Mouse (Mus musculus) CH12.LX (cell line): Measurements from ENCODE around the gene Klhl26. TPM values are rescaled to one million over a fixed set of nuclear protein-coding genes. Genes with fewer than 3 reads are reported as not detected.
A peak's percentile ranks its signal among the peaks of the same experiment; 100 is the strongest.

Experiments
- DNase-seq: peaks from one replicate; pipeline ENCODE4 v3.0.0-alpha.2; 2013; ENCODE audit errors: extremely low read depth
- H3K27ac ChIP-seq: 2 replicates; pipeline ENCODE4 v1.5.1; 2012; ENCODE audit warnings: low read depth, mild to moderate bottlenecking, control low read depth, moderate library complexity; ENCODE audit not compliant: insufficient read depth
- H3K27me3 ChIP-seq: replicated peaks from 2 replicates; pipeline ENCODE3; 2012; ENCODE audit warnings: inconsistent platforms
- H3K36me3 ChIP-seq, 2 experiments: replicated peaks in 1 of 2; 2 replicates each; pipeline versions ENCODE3 to v1.6.1; 2012; ENCODE audit warnings: inconsistent platforms in 1 of 2, low read length in 1 of 2, mild to moderate bottlenecking in 1 of 2, mixed read lengths in 1 of 2, moderate library complexity in 1 of 2; ENCODE audit not compliant: control insufficient read depth in 1 of 2, insufficient read depth in 1 of 2
- H3K4me1 ChIP-seq, 2 experiments: 2 replicates each; pipeline ENCODE4 v1.6.1; 2012; ENCODE audit warnings: inconsistent platforms in 1 of 2, moderate library complexity in 1 of 2; ENCODE audit not compliant: insufficient read depth in 2 of 2, control insufficient read depth in 1 of 2
- H3K4me2 ChIP-seq: 2 replicates; pipeline ENCODE4 v1.6.1; 2012; ENCODE audit warnings: low read depth, mild to moderate bottlenecking, control low read depth; ENCODE audit not compliant: poor library complexity, insufficient read depth, severe bottlenecking
- H3K4me3 ChIP-seq, 3 experiments: fragments of 150-350 bp in 1 of 3; sonication (generic) in 1 of 3; replicated peaks in 1 of 3; 2 replicates each; pipeline versions ENCODE3 to v1.5.1; 2011 to 2012; ENCODE audit warnings: low read depth in 2 of 3, low read length in 2 of 3, mild to moderate bottlenecking in 2 of 3, moderate library complexity in 2 of 3, control low read depth in 1 of 3, improper control_type of control experiment in 1 of 3, inconsistent platforms in 1 of 3, mixed read lengths in 1 of 3; ENCODE audit not compliant: poor library complexity in 1 of 3
- H3K79me2 ChIP-seq: replicated peaks from 2 replicates; pipeline ENCODE4 v1.6.1; 2012; ENCODE audit warnings: mild to moderate bottlenecking, moderate library complexity; ENCODE audit not compliant: control insufficient read depth, poor library complexity, insufficient read depth, severe bottlenecking; ENCODE audit errors: extremely low read depth
- H3K9ac ChIP-seq: 2 replicates; pipeline ENCODE4 v1.6.1; 2012; ENCODE audit warnings: low read depth, mild to moderate bottlenecking, control low read depth, moderate library complexity; ENCODE audit not compliant: insufficient read depth
- H3K9me3 ChIP-seq: replicated peaks from 2 replicates; pipeline ENCODE3; 2012; ENCODE audit warnings: low read length, inconsistent platforms, mixed read lengths
- BHLHE40 ChIP-seq: IDR thresholded peaks from 2 replicates; pipeline ENCODE4 v1.6.1; 2011; ENCODE audit warnings: mild to moderate bottlenecking, low read depth, low read length, improper control_type of control experiment
- CHD1 ChIP-seq: IDR thresholded peaks from 2 replicates; pipeline ENCODE4 v1.6.1; 2012; ENCODE audit warnings: low read depth, low read length, improper control_type of control experiment, inconsistent platforms
- ELF1 ChIP-seq: IDR thresholded peaks from 2 replicates; pipeline ENCODE4 v1.6.1; 2014; ENCODE audit warnings: low read depth, mild to moderate bottlenecking, inconsistent platforms, low read length, improper control_type of control experiment
- ETS1 ChIP-seq: conservative IDR thresholded peaks from 2 replicates; pipeline ENCODE4 v1.6.1; 2012; ENCODE audit warnings: low read depth, mild to moderate bottlenecking, inconsistent platforms, low read length, improper control_type of control experiment, moderate library complexity
- HCFC1 ChIP-seq: IDR thresholded peaks from 2 replicates; pipeline ENCODE4 v1.6.1; 2012; ENCODE audit warnings: low read depth, mild to moderate bottlenecking, inconsistent platforms, low read length, improper control_type of control experiment
- IRF4 ChIP-seq: IDR thresholded peaks from 2 replicates; pipeline ENCODE4 v1.6.1; 2014; ENCODE audit warnings: low read depth, mild to moderate bottlenecking, inconsistent platforms, low read length, improper control_type of control experiment
- MAX ChIP-seq: IDR thresholded peaks from 2 replicates; pipeline ENCODE4 v1.6.1; 2011; ENCODE audit warnings: low read length, improper control_type of control experiment
- MAZ ChIP-seq: IDR thresholded peaks from 2 replicates; pipeline ENCODE4 v1.6.1; 2012; ENCODE audit warnings: low read depth, mild to moderate bottlenecking, inconsistent platforms, low read length, improper control_type of control experiment, moderate library complexity
- MEF2A ChIP-seq: IDR thresholded peaks from 2 replicates; pipeline ENCODE4 v1.6.1; 2014; ENCODE audit warnings: low read depth, mild to moderate bottlenecking, inconsistent platforms, low read length, improper control_type of control experiment, borderline replicate concordance
- MXI1 ChIP-seq: IDR thresholded peaks from 2 replicates; pipeline ENCODE4 v1.6.1; 2011; ENCODE audit warnings: mild to moderate bottlenecking, low read depth, low read length, improper control_type of control experiment
- NELFE ChIP-seq: IDR thresholded peaks from 2 replicates; pipeline ENCODE4 v1.6.1; 2011; ENCODE audit warnings: low read depth, low read length, improper control_type of control experiment
- NRF1 ChIP-seq: IDR thresholded peaks from 2 replicates; pipeline ENCODE4 v1.6.1; 2014; ENCODE audit warnings: low read depth, mild to moderate bottlenecking, inconsistent platforms, low read length, improper control_type of control experiment, moderate library complexity
- POLR2A ChIP-seq: IDR thresholded peaks from 2 replicates; pipeline ENCODE4 v1.6.1; 2011; ENCODE audit warnings: low read depth, mild to moderate bottlenecking, improper control_type of control experiment, low read length
- POLR2AphosphoS2 ChIP-seq: IDR thresholded peaks from 2 replicates; pipeline ENCODE4 v1.6.1; 2011; ENCODE audit warnings: low read depth, low read length, improper control_type of control experiment
- RAD21 ChIP-seq: IDR thresholded peaks from 2 replicates; pipeline ENCODE4 v1.6.1; 2011; ENCODE audit warnings: low read depth, mild to moderate bottlenecking, low read length, improper control_type of control experiment, moderate library complexity
- RCOR1 ChIP-seq: conservative IDR thresholded peaks from 2 replicates; pipeline ENCODE4 v1.6.1; 2012; ENCODE audit warnings: low read depth, mild to moderate bottlenecking, inconsistent platforms, low read length, improper control_type of control experiment
- TBP ChIP-seq: conservative IDR thresholded peaks from 2 replicates; pipeline ENCODE4 v1.6.1; 2011; ENCODE audit warnings: low read depth, low read length, improper control_type of control experiment
- ZKSCAN1 ChIP-seq: IDR thresholded peaks from 2 replicates; pipeline ENCODE4 v1.6.1; 2012; ENCODE audit warnings: low read depth, inconsistent platforms, low read length, improper control_type of control experiment, borderline replicate concordance
- ZNF384 ChIP-seq: IDR thresholded peaks from 2 replicates; pipeline ENCODE4 v1.6.1; 2012; ENCODE audit warnings: low read depth, low read length, improper control_type of control experiment, inconsistent platforms
- dilution Hi-C: fragments of 300-500 bp; cut with MboI; formaldehyde crosslinking; loops from 2 replicates; pipeline ENCODE4 v1.14.3; 2020; ENCODE audit warnings: low sequenced_read_pairs; ENCODE audit not compliant: extremely low pct_unique_long_range_greater_than_20kb, extremely low pct_ligation_motif_present
- in situ Hi-C: fragments of 300-500 bp; cut with MboI; formaldehyde crosslinking; loops from 3 replicates; pipeline ENCODE4 v1.14.3; 2019; ENCODE audit warnings: low sequenced_read_pairs, low pct_ligation_motif_present, low pct_unique_long_range_greater_than_20kb, mixed read lengths
- polyA plus RNA-seq: library from polyadenylated mRNA; unstranded; fragments of >175 nt; gene quantifications from 2 replicates; pipeline ENCODE4 v1.2.1, GENCODE M21; 2012; ENCODE audit warnings: low read depth; ENCODE audit not compliant: insufficient read length
- total RNA-seq, 2 experiments: library from RNA; depleted of rRNA; stranded (reverse); fragments of 300-350 nt in 1 of 2; fragments of >200 nt in 1 of 2; gene quantifications; 2 replicates each; pipeline ENCODE4 v1.2.3; 2012 to 2014

Klhl26 gene
- total and polyA plus RNA-seq, 3 experiments: 4.7 to 15.6 (median 6.0) TPM

- H3K4me2 ChIP-seq: no peak overlapping the region
- H3K4me1 ChIP-seq: peaks cover 3 to 25% of the 10 kb centered on the region in 2 experiments
- peaks cover 1% of the 10 kb centered on the region for H3K79me2 ChIP-seq
- no peak for DNase-seq
- H3K9me3 ChIP-seq: no peaks in the 10 kb centered on the region
- H3K9ac ChIP-seq: no peak overlapping the region
- H3K27me3 ChIP-seq: no peaks in the 10 kb centered on the region
- H3K27ac ChIP-seq: no peak overlapping the region
- TF ChIP-seq ELF1: no peak
- no peak for TF ChIP-seq RAD21
- peak; percentile 34; the same call in 1 of the 2 replicates for TF ChIP-seq POLR2AphosphoS2
- peaks cover 40 to 70% of the 10 kb centered on the region in 2 experiments for H3K36me3 ChIP-seq
- H3K4me3 ChIP-seq: no peak overlapping the region
- dilution Hi-C loops: no loop called here
- in situ Hi-C loops: no loop called here
These were observed 41.3 kb upstream of the Klhl26 start for GRCm38 (mm10) chr8:70517940-70518643.

- Histone ChIP-seq H3K79me2 (peaks cover 39% of the 10 kb centered on the region), H3K9ac (no peak overlapping the region), H3K4me1 (peaks cover 15 to 35% of the 10 kb centered on the region in 2 experiments), H3K27me3 (no peaks in the 10 kb centered on the region), H3K9me3 (no peaks in the 10 kb centered on the region), H3K4me2 (no peak overlapping the region), H3K4me3 (no peak overlapping the region), H3K27ac (no peak overlapping the region; the same call in 1 of the 2 replicates), H3K36me3 (peaks cover 46 to 65% of the 10 kb centered on the region in 2 experiments)
- TF ChIP-seq ZKSCAN1: no peak
- TF ChIP-seq MEF2A: no peak
- TF ChIP-seq ETS1: no peak
- no peak for TF ChIP-seq MAX
- TF ChIP-seq NELFE: no peak
- TF ChIP-seq CHD1: no peak
- TF ChIP-seq IRF4: no peak
- TF ChIP-seq POLR2AphosphoS2: no peak
- no peak for TF ChIP-seq POLR2A
- no peak for TF ChIP-seq MXI1
- no peak for TF ChIP-seq HCFC1
- no peak for TF ChIP-seq ZNF384
- no peak for TF ChIP-seq RCOR1
- no peak for TF ChIP-seq NRF1
- no peak for TF ChIP-seq BHLHE40
- TF ChIP-seq TBP: no peak
- no peak for TF ChIP-seq MAZ
- dilution Hi-C loops (no loop called here), in situ Hi-C loops (no loop called here)
- no peak for DNase-seq
These were observed 36.7 kb upstream of the Klhl26 start for GRCm38 (mm10) chr8:70513441-70513840.
